Mouse (Mus musculus) adrenal gland, adult 2 months (tissue): ENCODE measurements around the gene Zfp748. TPM values are rescaled to one million over a fixed set of nuclear protein-coding genes. Genes with fewer than 3 reads are reported as not detected.

Experiments
- DNase-seq: peaks from one replicate; pipeline ENCODE4 v3.0.0; 2021
- long read RNA-seq: library from polyadenylated mRNA; stranded (forward); transcript quantifications from one replicate; pipeline ENCODE4 v2.0.0, GENCODE M21; 2021
- polyA plus RNA-seq: library from polyadenylated mRNA; depleted of rRNA; stranded (reverse); fragments of >200 nt; gene quantifications from 2 replicates; pipeline ENCODE4 v1.2.3, GENCODE M21; 2012; rRNA removed
- total RNA-seq, 2 experiments: library from RNA; stranded (reverse); gene quantifications; 2 replicates each; pipeline ENCODE4 v1.2.3; 2021

Gene Zfp748
- 1 to 10 TPM; 9.0 to 9.3 TPM for total RNA-seq
- polyA plus RNA-seq: 0.66 and 0.75 TPM in 2 replicates
- long read RNA-seq, full-length matches to known transcripts: 4 of 4 reads
- long read RNA-seq, partial matches to known transcripts: 0 of 4 reads
- long read RNA-seq, other reads (novel, unspliced or antisense): 0 of 4 reads

- DNase-seq: no peak
Observed at GRCm38 (mm10) chr13:67553730-67554129, at the start of gene Zfp748. Gene Zfp748, minus strand, starts transcription at chr13:67553830.

- no peak for DNase-seq
Observed at GRCm38 (mm10) chr13:67572591-67573189, 19.1 kb upstream of the Zfp748 start.

DNA sequence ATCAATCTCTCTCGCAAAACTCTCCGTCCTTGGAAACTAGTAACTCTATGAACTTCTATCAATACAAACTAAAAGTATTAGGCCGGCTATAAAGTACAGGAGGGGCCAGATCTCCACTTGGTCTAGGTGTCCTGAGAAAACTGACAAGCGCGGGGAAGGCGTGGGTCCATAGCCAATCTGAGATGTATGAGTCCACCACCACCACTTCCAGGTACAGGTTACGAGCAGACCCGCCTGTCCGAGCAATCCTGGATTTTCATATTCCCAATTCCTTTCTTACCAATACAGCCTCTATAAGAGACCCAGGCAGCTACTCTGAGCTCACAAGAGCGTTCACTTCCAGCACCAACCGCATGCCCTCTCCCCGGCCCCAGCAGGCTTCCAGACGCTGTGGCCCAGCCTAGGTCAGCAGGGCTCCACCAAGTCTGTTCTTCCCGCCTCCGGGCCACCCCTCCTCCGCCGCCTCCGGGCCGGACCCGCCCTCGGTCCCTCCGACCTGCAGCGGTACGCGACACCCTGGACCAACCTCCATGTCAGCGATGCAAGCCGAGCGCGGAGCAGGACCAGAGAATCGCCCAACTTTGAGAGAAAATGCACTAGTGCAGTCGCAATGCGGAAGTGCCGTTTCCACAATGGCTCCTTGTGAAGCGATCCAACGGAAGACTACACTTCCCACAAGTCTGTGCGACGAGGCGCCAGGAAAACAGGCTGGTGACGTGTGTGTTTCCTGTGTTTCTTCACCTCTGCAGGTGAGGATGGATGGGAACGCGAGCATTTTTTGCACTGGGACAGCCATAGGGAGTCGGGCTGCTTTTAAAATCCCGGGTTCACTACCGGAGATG, 904 bp downstream of the Zfp748 start:
- peak; percentile 90 for DNase-seq

- DNase-seq: no peak
Observed at GRCm38 (mm10) chr13:67545941-67546340, 7.7 kb downstream of the Zfp748 start.

GRCm38 (mm10) chr13:67527049-67527730, 26.4 kb downstream of the Zfp748 start:
- DNase-seq: no peak

- peak; percentile 94 for DNase-seq
Observed at GRCm38 (mm10) chr13:67525753-67526410, 27.7 kb downstream of the Zfp748 start, which contains the start of the genes Gm26965 and Zfp87. Gene Gm26965, minus strand, starts transcription at chr13:67526151. Gene Zfp87, minus strand, starts transcription at chr13:67526177.

DNA sequence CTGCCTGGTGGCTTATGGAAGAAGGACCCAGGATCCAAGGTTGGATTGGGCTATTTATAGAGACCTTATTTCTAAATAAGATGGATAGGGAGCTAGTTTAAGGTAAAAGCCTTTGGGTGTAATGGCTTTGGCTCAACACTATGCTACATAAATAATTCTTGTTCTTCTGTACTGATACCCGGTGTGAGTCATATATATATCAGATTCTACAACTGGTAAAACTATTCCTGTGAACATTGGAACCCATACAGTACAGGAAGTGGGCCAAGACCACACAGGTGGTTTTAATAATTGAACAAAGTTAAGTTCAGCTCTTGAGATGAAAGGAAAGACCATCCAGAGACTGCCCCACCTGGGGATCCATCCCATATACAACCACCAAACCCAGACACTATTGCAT, 52.7 kb downstream of the Zfp748 start:
- DNase-seq: no peak

DNA sequence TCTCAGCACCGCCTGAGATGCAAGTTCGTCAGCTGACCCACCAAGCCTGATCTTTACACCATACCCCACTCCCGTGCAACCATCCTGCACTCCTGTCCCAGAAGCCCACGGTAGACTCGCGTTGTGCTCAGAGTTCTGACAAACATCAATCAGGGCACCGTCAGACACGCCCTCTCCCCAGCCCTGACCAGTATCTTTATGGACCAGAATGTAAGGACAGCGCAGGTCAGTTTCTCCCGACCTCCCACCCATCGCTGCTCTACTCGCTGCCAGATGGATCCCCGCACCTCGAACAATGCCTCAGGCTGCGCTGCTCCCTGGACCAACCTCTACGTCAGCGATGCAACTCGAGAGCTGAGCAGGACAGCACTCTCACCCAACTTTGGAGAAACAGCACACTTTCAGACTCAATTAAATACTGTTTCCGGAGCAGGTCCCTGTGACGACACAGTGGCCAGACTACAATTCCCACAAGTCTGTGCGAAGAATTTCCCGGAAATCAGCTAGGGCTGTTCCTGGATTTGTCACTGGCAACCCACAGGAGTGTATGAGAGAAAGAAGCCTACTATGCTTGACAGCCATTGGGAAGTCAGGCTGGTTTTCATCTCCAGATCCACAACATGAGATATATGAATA, 53.4 kb downstream of the Zfp748 start, which contains the start of gene Zfp58:
Zfp58 (minus strand) TSS at position 472 of the 636 bp plus-strand sequence.
- DNase-seq: peak; percentile 91

GRCm38 (mm10) chr13:67495631-67496030, 58.0 kb downstream of the Zfp748 start:
- DNase-seq: no peak

Other genes starting within 250 kb of the Zfp748 start
- gene Zfp457, start 247.3 kb downstream of the Zfp748 start, total RNA-seq: 1 to 10 TPM; 3.3 to 4.6 TPM
- 0.15 and 0.73 TPM in 2 replicates for gene Zfp457, start 247.3 kb downstream of the Zfp748 start, polyA plus RNA-seq
- gene Zfp595, start 221.3 kb downstream of the Zfp748 start, total RNA-seq: 1 to 10 TPM; 3.8 to 5.7 TPM
- gene Zfp595, start 221.3 kb downstream of the Zfp748 start, polyA plus RNA-seq: 0.10 and 0.12 TPM in 2 replicates
- gene Gm28044, start 193.3 kb downstream of the Zfp748 start, total RNA-seq: 1 to 10 TPM; 1.2 to 1.8 TPM
- not detected in 2 replicates for gene Gm28044, start 193.3 kb downstream of the Zfp748 start, polyA plus RNA-seq
- gene Zfp953, start 193.2 kb downstream of the Zfp748 start, total RNA-seq: 1 to 10 TPM; 2.6 to 2.8 TPM
- 0.04 and 0.06 TPM in 2 replicates for gene Zfp953, start 193.2 kb downstream of the Zfp748 start, polyA plus RNA-seq
- 1 to 10 TPM; 1.1 TPM for gene Gm28041, start 178.1 kb downstream of the Zfp748 start, total RNA-seq
- gene Gm28041, start 178.1 kb downstream of the Zfp748 start, polyA plus RNA-seq: not detected in 2 replicates
- gene Zfp456, start 178.0 kb downstream of the Zfp748 start, total RNA-seq: 1 to 10 TPM in 1 of 2 experiments, under 1 TPM in 1; 0.98 to 1.4 TPM
- not detected in 2 replicates for gene Zfp456, start 178.0 kb downstream of the Zfp748 start, polyA plus RNA-seq
- gene Zfp429, start 154.0 kb downstream of the Zfp748 start, total RNA-seq: 1 to 10 TPM; 3.5 to 4.7 TPM
- 1.4 TPM in 1 of 2 replicates, not detected in the other for gene Zfp429, start 154.0 kb downstream of the Zfp748 start, polyA plus RNA-seq
- gene Zfp459, start 132.4 kb downstream of the Zfp748 start, total RNA-seq: 1 to 10 TPM in 1 of 2 experiments, under 1 TPM in 1; 0.29 to 3.9 TPM
- 0.02 TPM in 1 of 2 replicates, not detected in the other for gene Zfp459, start 132.4 kb downstream of the Zfp748 start, polyA plus RNA-seq
- gene Zfp874a, start 102.2 kb downstream of the Zfp748 start, total RNA-seq: 10 to 100 TPM; 16.5 to 20.0 TPM
- 0.44 and 0.46 TPM in 2 replicates for gene Zfp874a, start 102.2 kb downstream of the Zfp748 start, polyA plus RNA-seq
- gene Zfp874b, start 69.6 kb downstream of the Zfp748 start, total RNA-seq: 10 to 100 TPM; 16.1 to 17.3 TPM
- gene Zfp874b, start 69.6 kb downstream of the Zfp748 start, polyA plus RNA-seq: 0.28 and 0.95 TPM in 2 replicates
- 1 to 10 TPM; 7.5 to 7.6 TPM for gene Zfp58, start 53.3 kb downstream of the Zfp748 start, total RNA-seq
- gene Zfp58, start 53.3 kb downstream of the Zfp748 start, polyA plus RNA-seq: 0.17 and 0.20 TPM in 2 replicates
- not detected for gene Gm26965, start 27.7 kb downstream of the Zfp748 start, total RNA-seq
- gene Gm26965, start 27.7 kb downstream of the Zfp748 start, polyA plus RNA-seq: not detected in 2 replicates
- 10 to 100 TPM; 23.1 to 24.2 TPM for gene Zfp87, start 27.7 kb downstream of the Zfp748 start, total RNA-seq
- 3.0 and 4.2 TPM in 2 replicates for gene Zfp87, start 27.7 kb downstream of the Zfp748 start, polyA plus RNA-seq
- 1 to 10 TPM; 6.4 to 7.8 TPM for gene Zfp729b, start 55.9 kb upstream of the Zfp748 start, total RNA-seq
- 0.03 and 0.09 TPM in 2 replicates for gene Zfp729b, start 55.9 kb upstream of the Zfp748 start, polyA plus RNA-seq
- gene Gm49345, start 83.9 kb upstream of the Zfp748 start, total RNA-seq: 1 to 10 TPM; 1.2 to 1.3 TPM
- gene Gm49345, start 83.9 kb upstream of the Zfp748 start, polyA plus RNA-seq: not detected in 2 replicates
- 1 to 10 TPM; 6.0 to 6.5 TPM for gene Zfp729a, start 84.0 kb upstream of the Zfp748 start, total RNA-seq
- 0.12 and 0.29 TPM in 2 replicates for gene Zfp729a, start 84.0 kb upstream of the Zfp748 start, polyA plus RNA-seq
- 10 to 100 TPM in 1 of 2 experiments, 1 to 10 TPM in 1; 6.8 to 14.3 TPM for gene Zfp738, start 133.2 kb upstream of the Zfp748 start, total RNA-seq
- 0.95 and 1.8 TPM in 2 replicates for gene Zfp738, start 133.2 kb upstream of the Zfp748 start, polyA plus RNA-seq
- 10 to 100 TPM; 10.2 to 10.6 TPM for gene Zfp65, start 175.3 kb upstream of the Zfp748 start, total RNA-seq
- gene Zfp65, start 175.3 kb upstream of the Zfp748 start, polyA plus RNA-seq: 0.06 and 0.16 TPM in 2 replicates
- 1 to 10 TPM; 4.7 to 4.8 TPM for gene Zfp85, start 201.4 kb upstream of the Zfp748 start, total RNA-seq
- gene Zfp85, start 201.4 kb upstream of the Zfp748 start, polyA plus RNA-seq: not detected in 2 replicates
- gene Zfp493, start 225.9 kb upstream of the Zfp748 start, total RNA-seq: 1 to 10 TPM; 1.9 to 2.8 TPM
- gene Zfp493, start 225.9 kb upstream of the Zfp748 start, polyA plus RNA-seq: 0.35 and 0.36 TPM in 2 replicates